Mouse (Mus musculus): ENCODE measurements around the gene Tmem45b.

DNA sequence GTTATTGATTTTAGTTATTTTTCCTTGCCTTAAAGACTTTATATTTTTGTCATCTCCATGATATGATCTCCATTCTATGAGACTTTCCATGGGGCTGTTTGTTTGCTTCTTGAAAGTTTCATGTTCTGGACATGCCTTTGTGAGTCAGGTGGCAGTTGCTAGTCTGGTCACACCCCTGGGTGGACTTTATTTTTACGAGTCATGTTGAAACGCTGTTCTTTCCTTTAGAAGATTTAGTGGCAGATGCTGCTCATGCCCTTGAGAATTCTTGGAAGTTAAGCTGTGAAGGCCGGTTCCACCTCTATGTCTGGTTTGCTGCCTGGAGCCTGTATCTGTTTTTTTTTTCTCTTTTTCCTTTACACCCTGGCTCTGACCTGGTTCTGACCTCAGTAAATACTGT, 43.9 kb upstream of the Tmem45b start:
- no peak for TF ChIP-seq POLR2A (IDR thresholded peaks at IDR 0.05; ENCODE audit: low read depth, low read length)
- TF ChIP-seq CTCF (conservative IDR thresholded peaks at IDR 0.05; ENCODE audit: insufficient read depth, insufficient read length, low read depth, low read length): no peak
